Mouse (Mus musculus) stomach, postnatal 0 days (tissue): Measurements from ENCODE around the gene Rbm17. TPM values are rescaled to one million over a fixed set of nuclear protein-coding genes. Genes with fewer than 3 reads are reported as not detected.
A peak's percentile ranks its signal among the peaks of the same experiment; 100 is the strongest.

ENCODE experiments used
- ATAC-seq: fragments of 200-750 bp; cut with Nextera tagmentation; 2 replicates; pipeline ENCODE4 v1.8.0; 2017; ENCODE audit not compliant: low FRiP score, low TSS enrichment
- DNase-seq: peaks from one replicate; pipeline ENCODE4 v3.0.0-alpha.2; 2016; ENCODE audit warnings: low spot score
- H3K27ac ChIP-seq: fragments of 300-500 bp; sonication (generic); replicated peaks from 2 replicates; pipeline ENCODE4 v1.5.1; 2014; ENCODE audit warnings: mild to moderate bottlenecking, control low read depth
- H3K27me3 ChIP-seq: fragments of 300-500 bp; sonication (generic); 2 replicates; pipeline ENCODE4 v1.6.1; 2014; ENCODE audit warnings: low read length; ENCODE audit not compliant: control insufficient read depth, insufficient read depth
- H3K36me3 ChIP-seq: fragments of 300-500 bp; sonication (generic); 2 replicates; pipeline ENCODE4 v1.6.1; 2014; ENCODE audit warnings: low read length, mixed read lengths; ENCODE audit not compliant: control insufficient read depth, insufficient read depth
- H3K4me1 ChIP-seq: fragments of 300-500 bp; sonication (generic); replicated peaks from 2 replicates; pipeline ENCODE4 v1.6.1; 2014; ENCODE audit warnings: antibody characterized with exemption; ENCODE audit not compliant: control insufficient read depth, insufficient read depth
- H3K4me2 ChIP-seq: fragments of 300-500 bp; sonication (generic); replicated peaks from 2 replicates; pipeline ENCODE4 v1.6.1; 2014; ENCODE audit warnings: low read depth, mild to moderate bottlenecking, control low read depth, moderate library complexity
- H3K4me3 ChIP-seq: fragments of 300-500 bp; sonication (generic); 2 replicates; pipeline ENCODE4 v1.5.1; 2014; ENCODE audit warnings: low read depth, low read length, control low read depth
- H3K9ac ChIP-seq: fragments of 300-500 bp; sonication (generic); 2 replicates; pipeline ENCODE4 v1.6.1; 2014; ENCODE audit warnings: mild to moderate bottlenecking, low read length, control low read depth, mixed read lengths
- H3K9me3 ChIP-seq: fragments of 300-500 bp; sonication (generic); 2 replicates; pipeline ENCODE4 v1.6.1; 2016; ENCODE audit warnings: low read length; ENCODE audit not compliant: control insufficient read depth
- CTCF ChIP-seq: IDR thresholded peaks from 2 replicates; pipeline ENCODE4 v1.5.1; 2016; ENCODE audit warnings: antibody characterized with exemption, low read depth, mild to moderate bottlenecking, moderate library complexity
- EP300 ChIP-seq: optimal IDR thresholded peaks from 2 replicates; pipeline ENCODE3; 2016; ENCODE audit warnings: antibody characterized with exemption
- WGBS: fragments of 180-500 bp; shearing (Covaris S2); extraction: QIAGEN DNeasy Blood & Tissue Kit; methylation state at CpG from one replicate; pipeline ENCODE4 v1.1.7; 2014; 5-methylcytosine and 5-hydroxymethylcytosine counted together
- polyA plus RNA-seq: library from polyadenylated mRNA; unstranded; fragments of >200 nt; fragmentation: Nextera tagmentation; extraction: Ambion mirVana; gene quantifications from 2 replicates; pipeline ENCODE4 v1.2.1, GENCODE M21; 2015

Rbm17 gene
- polyA plus RNA-seq = 62.2 and 64.8 TPM in 2 replicates

DNA sequence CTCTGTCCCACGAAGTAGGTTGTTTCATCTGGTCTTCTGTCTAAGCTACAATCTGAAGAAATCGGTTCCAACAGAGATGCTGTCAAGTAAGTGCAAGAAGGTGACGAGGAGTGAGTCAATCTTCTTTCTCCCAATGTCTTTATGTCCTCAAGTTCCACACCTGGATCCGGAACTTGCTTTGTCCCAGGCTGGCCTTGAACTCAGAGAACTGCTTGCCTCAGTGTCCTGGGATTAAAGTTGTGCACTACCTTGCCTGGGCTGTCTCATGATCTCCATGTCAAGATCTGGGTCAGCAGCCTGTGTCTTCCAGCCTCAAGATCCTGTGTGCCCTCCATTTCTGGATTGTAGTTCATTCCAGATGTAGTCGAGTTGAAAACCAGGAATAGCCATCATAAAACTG, at the start of gene Rbm17:
Gene Rbm17, minus strand, starts transcription at position 101 of the 400 bp plus-strand sequence.
- DNase-seq (no peak), ATAC-seq (no peak)
- 86% methylated on average over 5 of the region's 5 CpGs for WGBS

DNA sequence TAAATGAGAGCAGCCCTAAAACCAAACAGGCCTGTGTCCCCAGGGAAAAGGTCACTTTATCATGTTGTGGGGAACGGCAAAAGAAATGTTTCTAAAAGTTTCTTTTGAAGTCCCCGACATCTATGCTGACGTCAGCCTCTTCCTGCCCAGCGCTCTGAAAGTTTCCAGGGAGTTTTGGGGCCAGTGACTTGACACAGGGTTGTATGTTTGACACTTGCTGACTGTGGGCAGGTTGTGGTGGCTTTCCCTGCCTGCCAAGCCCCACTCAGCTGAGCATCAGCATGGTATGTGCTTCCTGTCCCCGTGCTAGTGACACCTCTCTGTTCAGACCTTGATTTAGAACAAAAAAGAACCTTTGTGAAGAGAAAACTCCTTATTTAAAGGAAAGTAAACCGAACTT, 49.4 kb upstream of the Rbm17 start:
- no peak for DNase-seq
- no peaks in the 10 kb centered on the region for H3K9me3 ChIP-seq
- no peak overlapping the region for H3K4me2 ChIP-seq
- no peak for ATAC-seq
- no peaks in the 10 kb centered on the region for H3K4me1 ChIP-seq
- no peak overlapping the region for H3K9ac ChIP-seq
- TF ChIP-seq EP300 = no peak
- no peak for TF ChIP-seq CTCF
- H3K4me3 ChIP-seq = no peak overlapping the region
- no peaks in the 10 kb centered on the region for H3K36me3 ChIP-seq
- H3K27ac ChIP-seq = no peak overlapping the region
- 32% methylated on average over 6 of the region's 6 CpGs for WGBS
- no peaks in the 10 kb centered on the region for H3K27me3 ChIP-seq

More for the DNA sequence above, at the start of gene Rbm17:
- Histone ChIP-seq H3K9me3 (no peaks in the 10 kb centered on the region), H3K4me1 (peaks cover 2% of the 10 kb centered on the region; the same call in 1 of the 2 replicates), H3K4me3 (peak within 1 kb of the TSS; percentile 95), H3K27ac (peak within 1 kb of the TSS; percentile 82), H3K4me2 (peak within 1 kb of the TSS; percentile 68), H3K36me3 (peaks cover 3% of the 10 kb centered on the region; the same call in 1 of the 2 replicates), H3K9ac (peak within 1 kb of the TSS; percentile 98), H3K27me3 (no peaks in the 10 kb centered on the region)
- TF ChIP-seq EP300 (no peak), CTCF (no peak)

- DNase-seq (no peak), ATAC-seq (no peak)
- H3K27ac ChIP-seq = no peak overlapping the region
- no peaks in the 10 kb centered on the region for H3K36me3 ChIP-seq
- no peak overlapping the region for H3K4me2 ChIP-seq
- H3K4me1 ChIP-seq = no peaks in the 10 kb centered on the region
- H3K9me3 ChIP-seq = no peaks in the 10 kb centered on the region
- H3K27me3 ChIP-seq = no peaks in the 10 kb centered on the region
- TF ChIP-seq CTCF (no peak), EP300 (no peak)
- no peak overlapping the region for H3K9ac ChIP-seq
- no peak overlapping the region for H3K4me3 ChIP-seq
- 73% methylated on average over 2 of the region's 2 CpGs for WGBS
Observed at GRCm38 (mm10) chr2:11652780-11653179, 48.8 kb upstream of the Rbm17 start.

- Histone ChIP-seq H3K27ac (no peak overlapping the region), H3K4me3 (no peak overlapping the region), H3K4me1 (no peaks in the 10 kb centered on the region), H3K36me3 (no peaks in the 10 kb centered on the region), H3K9ac (no peak overlapping the region), H3K9me3 (no peaks in the 10 kb centered on the region), H3K4me2 (no peak overlapping the region), H3K27me3 (no peaks in the 10 kb centered on the region)
- no peak for DNase-seq
- TF ChIP-seq CTCF = no peak
- TF ChIP-seq EP300 = no peak
- 82% methylated on average over 3 of the region's 3 CpGs for WGBS
- no peak for ATAC-seq
Observed at GRCm38 (mm10) chr2:11652196-11652595, 48.2 kb upstream of the Rbm17 start.

DNA sequence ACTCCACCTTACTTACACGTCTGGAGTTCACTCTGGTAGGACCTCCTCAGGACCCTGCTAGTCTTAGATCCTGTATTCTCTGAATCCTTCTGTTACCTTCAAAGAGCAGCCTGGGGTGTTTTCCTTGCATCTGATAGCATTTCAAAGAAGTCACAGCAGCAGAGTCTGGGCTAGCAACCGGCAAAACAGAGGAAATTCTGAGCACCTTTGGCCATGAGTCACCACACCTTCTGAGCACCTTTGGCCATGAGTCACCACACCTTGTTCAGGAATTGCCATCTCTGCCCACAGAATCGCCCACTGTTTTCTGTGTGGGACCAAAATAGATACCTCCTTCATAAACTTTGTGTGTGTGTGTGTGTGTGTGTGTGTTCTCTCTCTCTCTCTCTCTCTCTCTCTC, 47.5 kb upstream of the Rbm17 start:
- Histone ChIP-seq H3K9me3 (no peaks in the 10 kb centered on the region), H3K4me2 (no peak overlapping the region), H3K27me3 (no peaks in the 10 kb centered on the region), H3K4me1 (no peaks in the 10 kb centered on the region), H3K27ac (no peak overlapping the region), H3K9ac (no peak overlapping the region), H3K36me3 (no peaks in the 10 kb centered on the region), H3K4me3 (no peak overlapping the region)
- DNase-seq = peak; percentile 24
- no peak for TF ChIP-seq EP300
- TF ChIP-seq CTCF = no peak
- 39% methylated on average over 3 of the region's 3 CpGs for WGBS
- ATAC-seq = peak; percentile 70

GRCm38 (mm10) chr2:11645297-11645696, 41.3 kb upstream of the Rbm17 start:
- no peak overlapping the region for H3K27ac ChIP-seq
- 84% methylated on average over 2 of the region's 2 CpGs for WGBS

More at GRCm38 (mm10) chr2:11645297-11645696, 41.3 kb upstream of the Rbm17 start:
- Histone ChIP-seq H3K4me1 (no peaks in the 10 kb centered on the region), H3K9ac (no peak overlapping the region), H3K4me3 (no peak overlapping the region), H3K36me3 (no peaks in the 10 kb centered on the region), H3K9me3 (no peaks in the 10 kb centered on the region), H3K27me3 (no peaks in the 10 kb centered on the region), H3K4me2 (no peak overlapping the region)
- DNase-seq (no peak), ATAC-seq (no peak)
- TF ChIP-seq CTCF (no peak), EP300 (no peak)
